Mouse (Mus musculus): Measurements from ENCODE around the gene Xab2.

- no peak for TF ChIP-seq CTCF (IDR thresholded peaks at IDR 0.05; ENCODE audit: extremely low read depth, insufficient read length, insufficient replicate concordance, low read depth, low read length)
- no peak for TF ChIP-seq POLR2A (IDR thresholded peaks at IDR 0.05; ENCODE audit: low read depth, low read length)
Measured at GRCm38 (mm10) chr8:3600401-3600800, 20.7 kb downstream of the Xab2 start.

Data from small intestine, adult 2 months (tissue).